Mouse (Mus musculus) embryonic fibroblast, embryonic 13.5 days (primary cell): ENCODE results near the gene Fcrla. TPM values are rescaled to one million over a fixed set of nuclear protein-coding genes. Genes with fewer than 3 reads are reported as not detected.
"Not testable (repeated sequence)": the region's sequence is repeated elsewhere in the genome, so short reads cannot be mapped to it uniquely, and the experiment has no call there.

Experiments used
- H3K27ac ChIP-seq: 2 replicates; pipeline ENCODE4 v1.5.1; 2012; ENCODE audit warnings: low read length, control low read depth, inconsistent platforms; ENCODE audit not compliant: insufficient read depth
- H3K4me1 ChIP-seq: 2 replicates; pipeline ENCODE4 v1.6.1; 2011; ENCODE audit warnings: low read length; ENCODE audit not compliant: control insufficient read depth, insufficient read depth
- H3K4me3 ChIP-seq: 2 replicates; pipeline ENCODE4 v1.5.1; 2011; ENCODE audit warnings: mild to moderate bottlenecking, control low read depth, low read length; ENCODE audit not compliant: insufficient read depth
- CTCF ChIP-seq: IDR thresholded peaks from 2 replicates; pipeline ENCODE4 v1.5.1; 2011; ENCODE audit warnings: mild to moderate bottlenecking, control low read depth, low read length, moderate library complexity, borderline replicate concordance; ENCODE audit not compliant: insufficient read depth
- POLR2A ChIP-seq: IDR thresholded peaks from 2 replicates; pipeline ENCODE4 v1.6.1; 2011; ENCODE audit warnings: low read depth, mild to moderate bottlenecking, control low read depth, low read length, moderate library complexity
- polyA plus RNA-seq: library from polyadenylated mRNA; stranded (reverse); fragments of >200 nt; gene quantifications from 2 replicates; pipeline ENCODE4 v1.2.4, GENCODE M21; 2011; ENCODE audit warnings: low read depth; ENCODE audit not compliant: missing spikeins, insufficient read length

Gene Fcrla
- polyA plus RNA-seq, 1 experiment, result not detected

DNA sequence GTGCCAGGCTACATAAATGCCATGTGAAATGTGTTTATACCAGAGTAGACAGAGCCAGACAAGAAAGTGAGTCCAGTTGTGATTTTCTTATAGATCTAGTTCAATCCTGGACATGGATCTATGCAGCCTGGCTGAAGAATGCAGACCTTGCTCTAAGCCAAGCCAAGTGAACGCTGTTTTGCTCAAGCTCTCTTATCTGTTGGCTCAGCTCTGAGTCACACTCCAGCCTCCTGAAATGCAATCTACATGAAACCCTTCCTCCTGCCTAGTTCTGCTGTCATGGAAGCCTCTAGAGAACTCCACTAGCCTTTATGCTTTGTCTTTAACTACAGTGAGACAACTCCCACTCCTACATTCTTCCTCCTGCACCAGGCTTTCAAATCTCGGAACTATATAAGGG is 34.9 kb upstream of the Fcrla start:
- H3K4me1 ChIP-seq, result no peaks in the 10 kb centered on the region
- no peak overlapping the region for H3K4me3 ChIP-seq
- no peak overlapping the region for H3K27ac ChIP-seq
- TF ChIP-seq CTCF, result no peak
- no peak for TF ChIP-seq POLR2A

DNA sequence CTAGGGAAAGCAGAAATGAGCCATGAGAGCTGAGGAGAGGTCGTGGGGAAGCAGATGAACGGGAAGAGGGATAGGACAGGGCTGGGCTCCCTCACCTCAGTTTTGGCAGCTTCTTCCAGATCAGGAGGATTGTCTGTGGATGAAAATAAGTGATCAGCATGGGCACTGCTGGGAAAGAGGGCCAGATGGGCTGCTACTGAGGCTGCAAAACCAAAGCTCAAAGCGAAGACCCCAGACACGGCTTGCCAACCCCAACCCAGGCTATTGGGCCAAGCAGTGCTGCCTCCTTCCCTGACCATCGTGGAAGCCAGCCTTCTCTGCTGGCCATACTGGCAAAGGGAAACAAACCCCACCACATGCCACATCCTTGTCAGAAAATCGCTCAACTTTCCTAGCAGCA is 33.7 kb upstream of the Fcrla start:
- Histone ChIP-seq H3K4me1 (no peaks in the 10 kb centered on the region), H3K4me3 (no peak overlapping the region), H3K27ac (no peak overlapping the region)
- no peak for TF ChIP-seq CTCF
- TF ChIP-seq POLR2A, result no peak

DNA sequence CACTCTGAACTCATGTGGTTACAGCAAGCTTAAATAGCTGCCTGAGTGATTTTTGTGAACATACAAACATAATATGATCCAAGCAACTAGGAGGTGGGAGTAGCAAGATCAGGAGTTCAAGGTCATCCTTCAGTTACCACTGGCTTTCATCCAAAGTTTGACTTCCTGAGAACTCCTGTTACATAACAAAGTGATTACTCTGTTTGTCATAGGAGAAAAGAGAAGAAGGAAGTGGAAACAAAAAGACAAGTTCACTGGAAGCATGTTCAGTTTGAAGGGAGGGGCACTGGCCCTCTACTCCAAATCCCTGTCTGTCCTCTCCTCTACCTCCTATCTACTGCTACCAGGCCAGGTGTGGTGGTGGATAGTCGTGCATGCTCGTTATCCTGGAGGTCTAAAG is 32.4 kb upstream of the Fcrla start:
- TF ChIP-seq POLR2A (no peak), CTCF (no peak)

DNA sequence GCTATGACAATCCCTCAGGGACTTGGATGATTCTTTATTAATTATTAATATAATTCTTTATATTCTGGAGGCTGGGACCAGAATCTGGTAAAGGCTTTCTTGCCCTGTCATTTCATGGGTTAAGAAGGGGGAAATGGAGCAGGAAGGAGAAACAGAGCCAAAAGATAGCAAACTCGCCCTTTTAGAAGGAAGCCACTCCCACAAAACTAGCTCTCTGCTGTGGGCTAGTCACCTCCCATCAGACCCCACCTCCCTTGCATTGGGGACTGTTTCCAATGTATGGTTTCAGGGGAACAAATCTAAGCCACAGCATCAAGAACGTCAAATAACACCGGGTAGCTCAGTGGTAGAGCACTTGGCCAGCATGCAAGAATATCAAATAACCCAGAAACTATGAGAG is 30.8 kb upstream of the Fcrla start:
- TF ChIP-seq POLR2A, result no peak
- no peak for TF ChIP-seq CTCF

More for the DNA sequence above, 32.4 kb upstream of the Fcrla start:
- Histone ChIP-seq H3K4me1 (no peaks in the 10 kb centered on the region), H3K4me3 (no peak overlapping the region), H3K27ac (no peak overlapping the region)

DNA sequence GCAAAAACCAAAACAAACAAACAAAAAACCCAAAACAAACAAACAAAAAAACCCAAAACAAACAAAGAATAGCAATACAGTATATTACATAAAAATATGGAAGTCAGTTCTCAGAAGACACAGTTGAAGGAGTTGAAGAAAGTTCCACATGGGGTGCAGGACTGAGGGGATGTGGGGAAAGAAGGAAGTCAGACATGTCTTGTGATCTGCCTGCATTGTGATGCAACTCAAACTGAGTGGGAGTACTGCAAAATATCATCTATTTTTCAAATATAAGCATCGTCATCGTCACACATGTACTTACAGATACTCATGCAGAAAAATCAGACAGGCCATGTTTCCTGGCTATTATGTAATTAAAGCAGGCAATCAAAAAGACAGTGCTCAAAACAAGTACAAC is 25.8 kb upstream of the Fcrla start:
- TF ChIP-seq CTCF (no peak), POLR2A (no peak)
- Histone ChIP-seq H3K4me1 (no peaks in the 10 kb centered on the region), H3K27ac (no peak overlapping the region), H3K4me3 (no peak overlapping the region)

More for the DNA sequence above, 30.8 kb upstream of the Fcrla start:
- H3K4me1 ChIP-seq, result no peaks in the 10 kb centered on the region
- H3K4me3 ChIP-seq, result no peak overlapping the region
- H3K27ac ChIP-seq, result no peak overlapping the region

DNA sequence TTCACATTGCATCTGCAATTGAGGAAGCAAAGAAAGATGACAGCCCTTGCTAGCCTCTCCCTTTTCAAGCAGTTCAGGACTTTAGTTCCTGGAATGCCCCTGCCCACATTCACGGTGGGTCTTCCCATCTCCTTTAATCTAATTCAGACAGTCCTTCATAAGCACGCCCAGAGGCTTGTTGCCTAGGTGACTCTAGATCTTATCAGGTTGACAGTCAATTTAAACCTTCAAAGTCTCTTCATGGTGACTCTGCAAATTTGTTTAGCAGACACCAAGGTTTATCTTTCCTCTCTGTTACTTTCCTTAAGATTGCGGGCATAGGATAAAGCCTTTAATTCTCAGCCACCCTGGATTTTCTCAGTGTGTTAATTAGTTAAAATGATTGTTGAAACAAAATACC is 23.4 kb upstream of the Fcrla start:
- H3K4me1 ChIP-seq, result no peaks in the 10 kb centered on the region
- no peak overlapping the region for H3K27ac ChIP-seq
- TF ChIP-seq CTCF (no peak), POLR2A (no peak)
- no peak overlapping the region for H3K4me3 ChIP-seq

DNA sequence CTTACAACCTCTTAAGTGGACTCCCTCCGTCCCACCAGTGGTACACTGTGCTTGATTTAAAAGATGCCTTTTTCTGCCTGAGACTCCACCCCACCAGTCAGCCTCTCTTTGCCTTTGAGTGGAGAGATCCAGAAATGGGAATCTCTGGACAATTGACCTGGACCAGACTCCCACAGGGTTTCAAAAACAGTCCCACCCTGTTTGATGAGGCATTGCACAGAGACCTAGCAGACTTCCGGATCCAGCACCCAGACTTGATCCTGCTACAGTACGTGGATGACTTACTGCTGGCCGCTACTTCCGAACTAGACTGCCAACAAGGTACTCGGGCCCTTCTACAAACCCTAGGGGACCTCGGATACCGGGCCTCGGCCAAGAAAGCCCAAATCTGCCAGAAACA is 17.5 kb upstream of the Fcrla start:
- H3K27ac ChIP-seq, H3K4me3 ChIP-seq, H3K4me1 ChIP-seq: not testable (repeated sequence)

DNA sequence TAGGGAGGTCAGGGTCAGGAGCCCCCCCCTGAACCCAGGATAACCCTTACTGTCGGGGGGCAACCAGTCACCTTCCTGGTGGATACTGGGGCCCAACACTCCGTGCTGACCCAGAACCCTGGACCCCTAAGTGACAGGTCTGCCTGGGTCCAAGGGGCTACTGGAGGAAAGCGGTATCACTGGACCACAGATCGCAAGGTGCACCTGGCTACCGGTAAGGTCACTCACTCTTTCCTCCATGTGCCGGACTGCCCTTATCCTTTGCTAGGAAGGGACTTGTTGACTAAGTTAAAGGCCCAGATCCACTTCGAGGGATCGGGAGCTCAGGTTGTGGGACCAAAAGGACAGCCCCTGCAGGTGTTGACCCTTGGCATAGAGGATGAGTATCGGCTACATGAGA is 16.8 kb upstream of the Fcrla start:
- not testable (repeated sequence) for H3K4me1 ChIP-seq, H3K27ac ChIP-seq, H3K4me3 ChIP-seq

DNA sequence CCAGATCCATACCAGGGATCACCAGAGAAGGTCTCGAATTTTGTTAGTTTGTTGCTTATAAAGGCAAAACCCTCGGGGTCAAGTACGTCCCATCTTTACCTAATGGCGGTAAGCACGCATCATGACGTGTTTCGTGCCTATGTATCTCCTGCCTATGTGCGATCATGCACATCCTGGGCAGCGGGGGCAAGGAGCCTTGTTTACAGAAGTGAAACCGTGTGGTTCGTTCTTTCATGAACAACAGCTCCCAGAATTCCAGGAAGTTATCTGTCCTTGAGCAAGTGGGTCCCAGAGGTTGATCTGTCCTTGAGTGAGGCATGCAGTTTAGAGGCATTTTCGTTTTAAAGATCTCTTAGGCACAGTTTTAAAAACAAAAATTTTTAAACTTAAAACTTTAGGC is 11.9 kb upstream of the Fcrla start:
- Histone ChIP-seq H3K4me1 (no peaks in the 10 kb centered on the region), H3K27ac (no peak overlapping the region), H3K4me3 (no peak overlapping the region)
- TF ChIP-seq POLR2A (no peak), CTCF (no peak)

DNA sequence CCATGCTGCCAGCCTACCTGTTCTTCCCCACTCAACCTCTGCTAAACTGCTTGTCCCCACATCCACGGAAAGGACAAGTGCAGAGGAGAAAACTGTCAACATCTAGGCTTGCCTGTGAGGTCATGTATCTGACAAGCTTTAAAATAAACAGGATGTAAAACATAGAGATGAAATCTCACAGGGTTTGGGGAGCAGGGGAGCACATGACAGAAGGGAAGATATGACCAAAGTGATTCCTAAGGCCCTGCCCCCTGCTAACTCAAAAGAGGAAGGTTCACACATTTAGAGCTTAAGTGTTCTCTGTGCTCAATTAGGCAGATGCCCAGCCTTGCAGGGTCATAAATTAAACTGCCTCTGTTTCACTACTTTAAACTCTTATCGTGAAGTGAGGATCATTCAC is 7.0 kb upstream of the Fcrla start:
- no peak overlapping the region for H3K4me3 ChIP-seq
- no peaks in the 10 kb centered on the region for H3K4me1 ChIP-seq
- no peak overlapping the region for H3K27ac ChIP-seq
- no peak for TF ChIP-seq CTCF
- TF ChIP-seq POLR2A, result no peak

DNA sequence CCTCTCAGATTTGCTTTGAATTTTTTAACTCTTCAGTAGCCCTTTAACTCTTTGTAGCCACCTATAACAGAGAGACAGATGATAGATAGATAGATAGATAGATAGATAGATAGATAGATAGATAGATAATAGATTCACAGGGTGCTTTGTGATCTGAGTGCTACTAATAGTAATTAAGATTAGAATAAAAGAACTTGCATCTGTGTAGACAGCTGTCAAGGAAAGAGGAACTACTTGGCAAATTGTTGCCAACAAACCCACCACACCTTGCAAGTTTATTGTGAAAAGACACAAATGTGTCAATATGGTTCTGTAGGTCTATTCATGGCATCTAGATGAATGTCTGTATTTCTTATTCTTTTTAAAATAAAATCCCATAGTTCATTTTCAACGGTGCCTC is 6.6 kb upstream of the Fcrla start:
- TF ChIP-seq POLR2A (no peak), CTCF (no peak)
- H3K4me1 ChIP-seq, result no peaks in the 10 kb centered on the region
- no peak overlapping the region for H3K27ac ChIP-seq
- H3K4me3 ChIP-seq, result no peak overlapping the region
